In the genomic region with DNA sequence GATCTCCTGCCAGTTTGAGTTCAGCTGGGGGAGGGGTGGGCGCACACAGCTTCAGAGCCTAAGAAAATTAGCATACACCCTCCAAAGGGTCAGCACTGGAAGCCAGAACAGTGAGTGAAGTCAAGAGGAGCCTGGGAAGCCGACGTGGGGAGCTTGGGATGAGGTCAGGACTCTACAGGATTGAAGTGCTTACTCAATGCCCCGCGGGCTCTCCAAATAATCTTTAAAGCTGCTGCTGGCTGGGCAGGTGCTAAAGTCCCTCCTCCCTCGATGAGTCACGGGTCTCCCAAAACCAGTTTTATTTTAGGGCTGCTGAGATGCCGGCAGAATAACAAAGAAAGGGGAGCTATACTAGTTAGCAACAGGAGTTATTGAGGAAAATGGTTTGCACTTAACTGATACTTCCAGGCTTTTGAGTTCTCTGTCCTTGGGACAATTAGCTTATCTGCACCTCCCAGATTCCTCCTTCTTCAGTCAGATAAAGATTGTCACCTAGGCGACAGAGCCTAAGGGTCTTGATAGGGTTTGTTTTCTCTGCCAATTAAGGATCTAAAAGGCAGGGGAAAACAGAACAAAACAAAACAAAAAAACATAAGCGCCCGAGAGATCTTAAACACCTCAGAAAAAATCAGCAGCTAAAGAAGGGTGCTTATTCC, we compare ENCODE assay signal across 9 mouse cellular contexts. TPM values are rescaled to one million over a fixed set of nuclear protein-coding genes. Genes with fewer than 3 reads are reported as not detected.
DNase-seq lines count a peak whose midpoint lies in the region; ATAC-seq lines count a peak whose summit lies in the region.
"Had no signal": no experiment of that assay in that cellular context is flagged by ENCODE, and none has a peak within 500 bp of the region (broad histone marks: within the 10 kb centered on the region; RNA-seq: fewer than 3 reads in every experiment).

No protein-coding gene starts in this region.

- H3K27ac ChIP-seq in kidney, embryonic 15.5 days: 0 out of 2 replicates have a peak overlapping the region, but pooled peaks have one; percentile 67
- H3K27ac ChIP-seq in liver, embryonic 12.5 days: peak overlapping the region; percentile 59
- H3K27ac ChIP-seq in neural tube, embryonic 13.5 days (replicated peaks): no peak overlapping the region

- peaks cover 37% of the 10 kb centered on the region for H3K4me1 ChIP-seq in kidney, embryonic 15.5 days
- peaks cover 56% of the 10 kb centered on the region for H3K4me1 ChIP-seq in liver, embryonic 12.5 days
- peaks cover 26% of the 10 kb centered on the region for H3K4me1 ChIP-seq in neural tube, embryonic 13.5 days (replicated peaks)

- WGBS in kidney, embryonic 15.5 days: 12% methylated on average over 11 of the region's 11 CpGs
- 4% methylated on average over 11 of the region's 11 CpGs for WGBS in liver, embryonic 12.5 days (ENCODE audit: insufficient replicate concordance)
- WGBS in neural tube, embryonic 13.5 days: 7% methylated on average over 11 of the region's 11 CpGs

- no peak overlapping the region for H3K9ac ChIP-seq in kidney, embryonic 15.5 days
- peak overlapping the region; percentile 36 for H3K9ac ChIP-seq in liver, embryonic 12.5 days
- no peak overlapping the region for H3K9ac ChIP-seq in neural tube, embryonic 13.5 days

- ATAC-seq in kidney, embryonic 15.5 days (replicated peaks; ENCODE audit: low FRiP score): 0 out of 2 replicates have a peak, but pooled peaks have one; percentile 23
- peak; percentile 79 for ATAC-seq in liver, embryonic 12.5 days
- ATAC-seq in neural tube, embryonic 13.5 days (ENCODE audit: low read depth): no peak

- H3K9me3 ChIP-seq in kidney, embryonic 15.5 days (replicated peaks): no peaks in the 10 kb centered on the region
- H3K9me3 ChIP-seq in liver, embryonic 12.5 days (replicated peaks): no peaks in the 10 kb centered on the region
- H3K9me3 ChIP-seq in neural tube, embryonic 13.5 days: no peaks in the 10 kb centered on the region

- no peak for DNase-seq in kidney, postnatal 36 days
- DNase-seq in embryo, embryonic 10.5 days (ENCODE audit: low spot score): peak; percentile 62
- no peak for DNase-seq in adrenal gland, adult (ENCODE audit: inconsistent age in 2 of 2, low spot score in 1 of 2)
- DNase-seq in layer of hippocampus, postnatal 14 days (ENCODE audit: low spot score in 2 of 2): no peak
- no peak for DNase-seq in spleen, postnatal 36 days (ENCODE audit: low spot score in 2 of 2)

- peak overlapping the region; percentile 44 for H3K4me2 ChIP-seq in kidney, embryonic 15.5 days
- peak overlapping the region; percentile 70 for H3K4me2 ChIP-seq in liver, embryonic 12.5 days
- 0 out of 2 replicates have a peak overlapping the region, but pooled peaks have one; percentile 9 for H3K4me2 ChIP-seq in neural tube, embryonic 13.5 days

- no peaks in the 10 kb centered on the region for H3K27me3 ChIP-seq in kidney, embryonic 15.5 days
- peaks cover 58% of the 10 kb centered on the region for H3K27me3 ChIP-seq in liver, embryonic 12.5 days (replicated peaks)
- 0 out of 2 replicates have a peak, but pooled peaks cover 4% of the 10 kb centered on the region for H3K27me3 ChIP-seq in neural tube, embryonic 13.5 days

- no peak overlapping the region for H3K4me3 ChIP-seq in kidney, embryonic 15.5 days (replicated peaks)
- peak overlapping the region; percentile 26 for H3K4me3 ChIP-seq in liver, embryonic 12.5 days
- no peak overlapping the region for H3K4me3 ChIP-seq in neural tube, embryonic 13.5 days

- no peaks in the 10 kb centered on the region for H3K36me3 ChIP-seq in kidney, embryonic 15.5 days
- no peaks in the 10 kb centered on the region for H3K36me3 ChIP-seq in liver, embryonic 12.5 days
- H3K36me3 ChIP-seq in neural tube, embryonic 13.5 days: no peaks in the 10 kb centered on the region

RNA-seq across cellular contexts. Expression of a gene that starts 10.6 kb away (rescaled TPM):
- polyA plus RNA-seq in kidney, embryonic 15.5 days (2015; fragmentation: Nextera tagmentation; extraction: Ambion mirVana): 7.8 and 8.5 TPM in 2 replicates
- 0.07 and 0.12 TPM in 2 replicates for polyA plus RNA-seq in liver, embryonic 12.5 days (2016; fragmentation: Nextera tagmentation; extraction: Ambion mirVana)
- 0.11 TPM in 1 of 2 replicates, not detected in the other for polyA plus RNA-seq in neural tube, embryonic 13.5 days (2015; fragmentation: Nextera tagmentation; extraction: Ambion mirVana)
- under 1 TPM; 0.19 to 0.35 TPM for total RNA-seq in layer of hippocampus, postnatal 14 days (2021)

RNA-seq across cellular contexts. Expression of a gene that starts 57.1 kb away (rescaled TPM):
- not detected in 2 replicates for polyA plus RNA-seq in kidney, embryonic 15.5 days (2015; fragmentation: Nextera tagmentation; extraction: Ambion mirVana)
- not detected in 2 replicates for polyA plus RNA-seq in liver, embryonic 12.5 days (2016; fragmentation: Nextera tagmentation; extraction: Ambion mirVana)
- polyA plus RNA-seq in neural tube, embryonic 13.5 days (2015; fragmentation: Nextera tagmentation; extraction: Ambion mirVana): not detected in 2 replicates
- not detected for total RNA-seq in layer of hippocampus, postnatal 14 days (2021)
- polyA plus RNA-seq: cortical plate, adult 2 months had no signal

Comparison
In these comparisons a context has a peak if more than half of its experiments do, and no peak if none do; other contexts are left out.
1. H3K4me2 ChIP-seq: peak in every context shown above with its lines; median percentile 70 in liver, embryonic 12.5 days; 44 in kidney, embryonic 15.5 days; 9 in neural tube, embryonic 13.5 days.